Mouse (Mus musculus) cortical plate, adult 2 months (tissue): ENCODE results near the gene Oard1.

Source experiments
- CTCF ChIP-seq: fragments of 200-500 bp; IDR thresholded peaks from 2 replicates; pipeline ENCODE4 v1.5.1; 2011; ENCODE audit warnings: mild to moderate bottlenecking, control low read depth, low read length; ENCODE audit not compliant: insufficient read depth; ENCODE audit errors: extremely low read depth
- POLR2A ChIP-seq: fragments of 200-500 bp; IDR thresholded peaks from 2 replicates; pipeline ENCODE4 v1.6.1; 2011; ENCODE audit warnings: mild to moderate bottlenecking, low read length, control low read depth; ENCODE audit not compliant: insufficient read depth; ENCODE audit errors: extremely low read depth

- no peak for TF ChIP-seq CTCF
- no peak for TF ChIP-seq POLR2A
Observed at GRCm38 (mm10) chr17:48457971-48458653, 48.3 kb downstream of the Oard1 start.
